Mouse (Mus musculus): ENCODE measurements around the gene Ccl6. TPM values are rescaled to one million over a fixed set of nuclear protein-coding genes. Genes with fewer than 3 reads are reported as not detected.

The Ccl6 gene
- polyA plus RNA-seq, 1 experiment from 2014 or later: 2.7 TPM

DNA sequence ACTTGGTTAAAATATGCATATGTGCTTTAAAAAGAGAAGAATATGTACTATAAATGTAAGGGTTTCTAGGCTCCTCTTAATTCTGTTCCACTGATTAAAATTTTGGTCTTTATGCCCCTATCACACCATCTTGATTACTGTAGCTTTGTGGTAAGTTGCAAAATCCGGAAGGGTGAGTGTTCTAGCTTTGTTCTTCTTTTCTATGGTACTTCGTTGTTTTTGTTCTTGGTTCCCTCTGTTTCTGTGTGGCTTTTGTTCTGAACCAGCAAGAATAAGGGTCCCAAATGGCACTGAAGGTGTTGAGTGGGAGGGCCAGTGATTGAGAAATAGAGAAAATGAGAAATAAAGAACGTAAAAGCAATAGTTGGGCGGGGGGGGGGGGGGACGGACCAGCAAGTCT lies 25.4 kb upstream of the Ccl6 start:
- no peak for DNase-seq (ENCODE audit: low spot score)
- H3K36me3 ChIP-seq (replicated peaks): no peaks in the 10 kb centered on the region
- 70% methylated on average over 5 of the region's 5 CpGs for WGBS
- H3K9me3 ChIP-seq: no peaks in the 10 kb centered on the region
- no peak overlapping the region for H3K27ac ChIP-seq (replicated peaks)
- H3K4me1 ChIP-seq: no peaks in the 10 kb centered on the region
- no peaks in the 10 kb centered on the region for H3K27me3 ChIP-seq (replicated peaks; ENCODE audit: low read depth, poor library complexity, severe bottlenecking)
- no peak overlapping the region for H3K4me3 ChIP-seq

DNA sequence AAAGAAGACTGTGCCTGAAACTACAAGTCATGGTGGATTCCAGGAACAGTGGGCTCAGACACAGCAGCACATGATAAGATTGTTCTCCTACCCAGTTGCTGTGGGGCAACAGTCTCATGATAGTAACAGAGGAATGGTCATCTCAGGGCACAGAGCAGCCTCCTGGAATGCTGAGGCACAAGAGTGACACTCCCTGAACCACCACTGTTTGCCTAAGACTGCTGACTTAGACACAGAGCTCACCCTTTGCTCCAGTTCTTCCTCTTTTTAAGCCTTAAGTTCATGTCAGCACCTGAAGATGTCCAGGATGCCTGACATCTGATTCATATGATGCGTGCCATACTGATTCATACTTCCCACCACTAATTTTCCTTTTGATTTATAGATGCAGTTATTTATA lies 23.7 kb upstream of the Ccl6 start:
- H3K27ac ChIP-seq (replicated peaks): no peak overlapping the region
- no peaks in the 10 kb centered on the region for H3K9me3 ChIP-seq
- DNase-seq (ENCODE audit: low spot score): no peak
- H3K36me3 ChIP-seq (replicated peaks): no peaks in the 10 kb centered on the region
- WGBS: 90% methylated on average over 1 of the region's 1 CpGs
- no peaks in the 10 kb centered on the region for H3K4me1 ChIP-seq
- no peaks in the 10 kb centered on the region for H3K27me3 ChIP-seq (replicated peaks; ENCODE audit: low read depth, poor library complexity, severe bottlenecking)
- H3K4me3 ChIP-seq: no peak overlapping the region

DNA sequence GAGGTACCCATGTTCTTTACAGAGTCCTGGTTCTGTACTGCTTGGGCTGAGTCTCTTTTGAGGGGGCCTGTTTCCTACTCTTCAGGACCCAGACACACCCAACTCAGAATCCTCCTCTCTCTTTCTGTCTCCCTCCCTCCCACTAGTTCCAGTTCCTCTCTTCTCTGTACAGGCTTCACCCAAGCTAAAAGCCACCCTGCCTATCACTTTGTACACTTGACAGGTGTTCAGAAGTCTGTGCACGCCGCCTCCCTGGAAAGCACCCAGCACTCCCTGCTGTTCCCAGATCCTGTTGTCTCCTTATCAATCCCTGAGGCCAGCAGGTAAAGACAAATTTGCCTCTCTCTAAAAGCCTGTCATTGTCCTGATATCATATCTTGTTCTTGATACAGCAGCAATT lies 18.0 kb upstream of the Ccl6 start:
- WGBS: 75% methylated on average over 2 of the region's 2 CpGs
- Histone ChIP-seq H3K9me3 (no peaks in the 10 kb centered on the region), H3K4me1 (no peaks in the 10 kb centered on the region), H3K36me3 (replicated peaks) (no peaks in the 10 kb centered on the region), H3K4me3 (no peak overlapping the region), H3K27me3 (replicated peaks; ENCODE audit: low read depth, poor library complexity, severe bottlenecking) (no peaks in the 10 kb centered on the region), H3K27ac (replicated peaks) (no peak overlapping the region)
- DNase-seq (ENCODE audit: low spot score): no peak

DNA sequence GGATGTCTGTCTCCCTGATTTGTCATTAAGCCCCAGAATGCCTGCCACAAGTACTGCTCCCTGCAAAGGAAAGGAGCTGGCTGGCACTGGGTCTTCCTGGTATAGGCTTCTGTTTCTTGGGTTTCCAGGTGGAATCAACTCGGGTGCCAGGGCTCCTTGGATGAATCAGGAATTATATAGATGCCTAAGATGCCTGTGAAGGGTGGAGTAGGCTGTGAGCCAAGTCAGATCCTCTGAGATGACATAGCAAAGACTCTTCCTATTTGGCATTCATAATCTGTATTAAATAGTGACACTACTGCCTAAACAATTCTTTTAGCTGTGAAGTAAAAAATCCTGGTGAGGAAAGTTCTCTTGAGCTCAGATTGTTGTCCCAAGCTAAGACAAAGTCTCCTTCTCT lies 13.5 kb upstream of the Ccl6 start:
- Histone ChIP-seq H3K9me3 (no peaks in the 10 kb centered on the region), H3K36me3 (replicated peaks) (no peaks in the 10 kb centered on the region), H3K27ac (replicated peaks) (no peak overlapping the region), H3K4me3 (no peak overlapping the region), H3K4me1 (no peaks in the 10 kb centered on the region), H3K27me3 (replicated peaks; ENCODE audit: low read depth, poor library complexity, severe bottlenecking) (no peaks in the 10 kb centered on the region)
- DNase-seq (ENCODE audit: low spot score): no peak
- WGBS: 60% methylated on average over 1 of the region's 1 CpGs

DNA sequence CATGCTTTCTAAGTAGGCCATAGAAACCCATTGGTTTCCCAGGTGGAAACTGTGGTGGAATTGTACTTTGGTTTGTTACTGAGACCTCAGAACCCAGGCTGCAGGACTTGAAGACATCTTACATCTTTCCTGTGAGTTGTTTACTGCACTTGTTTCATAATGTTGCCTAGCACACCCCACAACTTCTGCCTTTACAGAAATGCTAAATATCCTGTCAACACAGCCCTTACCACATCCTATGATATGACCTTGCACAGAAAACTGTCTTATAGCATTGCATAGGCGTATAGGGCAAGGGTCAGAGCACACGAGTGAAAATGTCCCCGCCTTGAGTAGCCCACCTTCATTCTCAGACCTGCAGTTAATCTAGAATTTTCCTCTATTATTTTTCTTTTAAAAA lies 12.6 kb upstream of the Ccl6 start:
- Histone ChIP-seq H3K27me3 (replicated peaks; ENCODE audit: low read depth, poor library complexity, severe bottlenecking) (no peaks in the 10 kb centered on the region), H3K27ac (replicated peaks) (no peak overlapping the region), H3K4me1 (no peaks in the 10 kb centered on the region), H3K4me3 (no peak overlapping the region), H3K36me3 (replicated peaks) (no peaks in the 10 kb centered on the region), H3K9me3 (no peaks in the 10 kb centered on the region)
- WGBS: 89% methylated on average over 3 of the region's 3 CpGs
- no peak for DNase-seq (ENCODE audit: low spot score)

DNA sequence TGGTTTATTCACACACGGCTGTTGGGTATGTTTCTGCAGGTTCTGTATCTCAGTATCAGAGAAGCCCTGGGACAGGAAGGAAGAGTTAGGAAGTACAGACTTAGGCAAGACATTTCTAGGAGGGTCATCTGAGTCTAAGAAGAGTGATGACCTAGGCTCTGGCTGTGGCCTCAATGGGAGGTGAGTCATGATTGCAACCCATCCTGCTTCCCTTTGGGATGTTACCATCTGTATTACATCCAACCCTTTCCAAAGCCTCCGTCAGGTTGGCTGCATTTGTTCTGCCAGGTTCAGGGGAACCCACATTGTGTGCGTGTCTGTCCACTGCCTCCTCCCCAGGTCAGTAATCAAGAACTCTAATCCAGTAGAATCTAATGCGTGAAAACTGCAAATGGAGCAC lies 11.8 kb upstream of the Ccl6 start:
- no peaks in the 10 kb centered on the region for H3K9me3 ChIP-seq
- H3K27ac ChIP-seq (replicated peaks): no peak overlapping the region
- H3K4me1 ChIP-seq: no peaks in the 10 kb centered on the region
- DNase-seq (ENCODE audit: low spot score): no peak
- no peaks in the 10 kb centered on the region for H3K27me3 ChIP-seq (replicated peaks; ENCODE audit: low read depth, poor library complexity, severe bottlenecking)
- no peak overlapping the region for H3K4me3 ChIP-seq
- H3K36me3 ChIP-seq (replicated peaks): no peaks in the 10 kb centered on the region
- 86% methylated on average over 4 of the region's 4 CpGs for WGBS

DNA sequence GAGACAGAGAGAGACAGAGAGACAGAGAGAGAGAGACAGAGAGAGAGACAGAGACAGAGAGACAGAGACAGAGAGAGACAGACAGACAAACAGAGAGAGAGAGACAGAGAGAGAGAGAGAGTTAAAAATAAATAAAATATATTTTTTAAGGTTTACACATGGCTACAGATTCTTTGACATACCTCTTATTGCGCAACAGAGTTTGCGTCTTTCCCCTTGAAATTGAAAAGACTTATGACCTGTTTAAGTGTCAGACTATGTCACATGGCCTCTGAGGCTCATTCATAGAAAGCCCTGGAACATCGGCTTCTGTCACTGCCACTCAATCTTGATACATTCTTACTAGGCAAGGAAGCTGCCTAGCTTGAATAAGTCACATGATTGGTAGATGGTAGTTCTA lies 10.5 kb upstream of the Ccl6 start:
- Histone ChIP-seq H3K27ac (replicated peaks) (no peak overlapping the region), H3K27me3 (replicated peaks; ENCODE audit: low read depth, poor library complexity, severe bottlenecking) (no peaks in the 10 kb centered on the region), H3K4me1 (no peaks in the 10 kb centered on the region), H3K36me3 (replicated peaks) (no peaks in the 10 kb centered on the region), H3K9me3 (no peaks in the 10 kb centered on the region), H3K4me3 (no peak overlapping the region)
- no peak for DNase-seq (ENCODE audit: low spot score)
- 94% methylated on average over 3 of the region's 3 CpGs for WGBS

DNA sequence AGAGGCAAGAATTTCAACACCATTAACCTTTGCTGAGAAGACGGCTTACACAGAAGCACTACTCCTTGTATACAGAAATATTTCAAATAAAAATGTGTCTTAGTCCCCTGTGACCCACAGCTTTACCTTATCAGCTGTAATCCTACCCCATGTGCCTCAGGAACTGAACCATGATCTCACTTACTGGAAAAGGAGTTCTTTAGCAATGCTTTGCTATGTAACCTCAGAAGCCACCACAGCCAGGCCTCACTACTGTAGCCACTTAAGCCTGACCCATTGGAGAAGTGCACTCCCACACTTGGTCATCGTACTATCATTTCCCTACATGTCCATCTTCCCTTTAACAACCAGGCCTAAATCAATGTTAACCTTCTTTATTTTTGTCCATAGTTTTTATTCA lies 7.7 kb upstream of the Ccl6 start:
- Histone ChIP-seq H3K27me3 (replicated peaks; ENCODE audit: low read depth, poor library complexity, severe bottlenecking) (no peaks in the 10 kb centered on the region), H3K4me3 (no peak overlapping the region), H3K9me3 (no peaks in the 10 kb centered on the region), H3K36me3 (replicated peaks) (no peaks in the 10 kb centered on the region), H3K4me1 (no peaks in the 10 kb centered on the region), H3K27ac (replicated peaks) (no peak overlapping the region)
- DNase-seq (ENCODE audit: low spot score): no peak
- WGBS: 87% methylated on average over 2 of the region's 2 CpGs

DNA sequence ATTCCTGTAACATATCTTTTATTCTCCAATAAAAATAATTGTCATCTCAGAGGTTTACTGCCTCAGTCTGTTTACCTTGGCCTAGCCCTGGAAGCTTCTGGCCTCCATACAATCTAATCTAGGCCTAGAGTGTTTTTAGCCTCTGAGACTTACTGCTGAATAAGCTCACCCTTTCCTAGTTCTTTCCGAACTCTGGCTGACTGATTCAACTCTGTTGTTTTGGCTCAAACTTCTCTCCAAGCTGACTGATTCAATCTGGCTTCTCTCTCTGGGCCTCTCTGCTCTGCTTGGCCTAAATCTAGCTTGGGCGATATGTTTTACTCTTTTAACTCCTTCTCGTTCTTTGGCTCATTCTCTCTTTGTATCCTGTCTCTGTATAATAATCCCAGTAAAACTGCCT lies 6.1 kb upstream of the Ccl6 start:
- no peak for DNase-seq (ENCODE audit: low spot score)
- no peak overlapping the region for H3K27ac ChIP-seq (replicated peaks)
- no peaks in the 10 kb centered on the region for H3K9me3 ChIP-seq
- H3K4me3 ChIP-seq: no peak overlapping the region
- H3K36me3 ChIP-seq (replicated peaks): no peaks in the 10 kb centered on the region
- H3K4me1 ChIP-seq: no peaks in the 10 kb centered on the region
- 91% methylated on average over 3 of the region's 3 CpGs for WGBS
- H3K27me3 ChIP-seq (replicated peaks; ENCODE audit: low read depth, poor library complexity, severe bottlenecking): no peaks in the 10 kb centered on the region

DNA sequence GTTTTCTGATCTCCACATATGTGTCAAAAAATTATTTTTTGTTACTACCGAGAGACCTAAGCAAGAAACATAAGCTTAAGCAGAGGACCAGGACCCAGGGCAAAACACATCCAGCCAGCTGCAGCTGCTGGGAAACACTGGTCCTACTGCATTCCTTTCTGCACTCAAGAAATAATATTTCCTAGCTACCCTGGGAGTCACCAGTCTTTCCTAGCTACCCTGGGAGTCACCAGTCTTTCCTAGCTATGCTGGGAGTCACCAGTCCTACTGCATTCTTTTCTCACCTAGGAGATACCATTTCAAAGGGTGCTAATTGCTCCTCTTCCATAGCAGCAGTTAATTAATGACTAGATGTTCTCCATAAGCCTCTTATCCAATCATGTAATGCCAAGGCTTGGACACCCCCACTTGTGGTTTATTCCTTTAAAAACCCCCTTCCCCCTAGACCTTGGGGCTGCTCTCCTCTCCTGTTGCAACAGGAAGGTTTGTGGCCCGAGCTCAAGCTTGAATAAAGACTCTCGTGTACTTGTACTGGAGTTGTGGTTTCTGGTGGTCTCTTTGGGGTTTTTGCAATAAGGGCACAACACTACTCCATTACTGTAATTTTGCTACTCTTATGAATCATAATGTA lies 5.4 kb upstream of the Ccl6 start:
- no peaks in the 10 kb centered on the region for H3K9me3 ChIP-seq
- whole genome bisulfite sequencing: 76% methylated on average over 3 of the region's 3 CpGs
- no peak overlapping the region for H3K27ac ChIP-seq (replicated peaks)

DNA sequence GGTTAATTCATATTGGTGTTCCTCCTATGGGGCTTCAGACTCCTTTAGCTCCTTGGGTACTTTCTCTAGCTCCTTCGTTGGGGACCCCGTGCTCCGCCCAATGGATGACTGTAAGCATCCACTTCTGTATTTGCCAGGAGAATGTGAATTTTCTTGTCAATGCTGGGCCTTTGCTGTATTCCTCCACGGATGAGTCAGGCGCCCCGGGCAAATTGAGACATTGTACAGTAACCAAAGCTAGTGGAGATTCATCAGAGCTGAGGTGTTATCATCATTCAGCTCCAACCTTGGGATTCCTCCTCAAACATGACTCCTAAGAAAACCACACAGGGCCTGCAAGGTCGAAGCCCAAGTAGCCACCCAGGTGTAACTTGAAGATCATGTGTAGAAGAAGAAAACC lies 4.9 kb upstream of the Ccl6 start:
- no peak overlapping the region for H3K27ac ChIP-seq (replicated peaks)
- no peaks in the 10 kb centered on the region for H3K36me3 ChIP-seq (replicated peaks)
- DNase-seq (ENCODE audit: low spot score): no peak
- WGBS: 92% methylated on average over 7 of the region's 7 CpGs
- H3K4me3 ChIP-seq: no peak overlapping the region
- H3K27me3 ChIP-seq (replicated peaks; ENCODE audit: low read depth, poor library complexity, severe bottlenecking): no peaks in the 10 kb centered on the region
- H3K9me3 ChIP-seq: no peaks in the 10 kb centered on the region
- H3K4me1 ChIP-seq: peaks cover 3% of the 10 kb centered on the region

More for the DNA sequence above, 5.4 kb upstream of the Ccl6 start:
- H3K36me3 ChIP-seq (replicated peaks): no peaks in the 10 kb centered on the region
- H3K27me3 ChIP-seq (replicated peaks; ENCODE audit: low read depth, poor library complexity, severe bottlenecking): no peaks in the 10 kb centered on the region
- H3K4me3 ChIP-seq: no peak overlapping the region
- no peak for DNase-seq (ENCODE audit: low spot score)
- no peaks in the 10 kb centered on the region for H3K4me1 ChIP-seq

DNA sequence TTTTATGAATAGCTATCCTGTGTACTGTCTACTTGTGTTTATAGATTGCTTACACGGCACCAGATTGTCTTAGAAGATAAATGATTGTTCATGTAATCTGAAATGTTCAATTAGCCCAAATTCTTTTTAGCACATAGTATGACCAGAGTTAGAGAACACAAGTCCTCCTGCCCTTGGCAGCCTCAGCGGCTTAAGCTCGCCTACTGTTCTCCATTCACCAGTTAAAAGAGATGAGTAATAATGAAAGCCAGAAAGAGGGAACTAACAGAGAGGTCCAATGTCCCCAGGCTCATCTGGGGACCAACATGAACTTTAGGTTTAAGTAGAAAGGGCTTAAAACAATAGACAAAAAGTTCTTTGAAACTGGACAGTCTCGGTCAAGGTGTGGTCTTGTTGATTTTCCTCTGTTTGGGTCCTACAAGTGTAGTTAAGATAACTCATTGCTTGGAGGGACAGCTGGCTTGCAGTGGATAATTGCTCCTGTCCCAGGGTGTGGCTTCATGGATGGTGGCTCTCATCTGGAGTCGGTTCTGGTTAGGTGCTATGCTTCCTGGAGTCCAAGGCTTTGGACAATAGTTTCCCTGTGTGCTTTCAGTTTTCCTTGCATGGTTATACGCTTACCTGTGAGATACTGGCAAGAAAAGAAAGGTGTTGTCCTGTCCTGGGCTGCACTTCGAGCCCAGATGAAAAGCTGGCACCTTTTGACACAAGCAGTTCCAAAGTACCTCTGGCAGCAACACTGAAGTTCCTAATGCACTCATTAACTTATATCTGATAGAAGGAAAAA lies 3.0 kb upstream of the Ccl6 start:
- 79% methylated on average over 7 of the region's 7 CpGs for WGBS

DNA sequence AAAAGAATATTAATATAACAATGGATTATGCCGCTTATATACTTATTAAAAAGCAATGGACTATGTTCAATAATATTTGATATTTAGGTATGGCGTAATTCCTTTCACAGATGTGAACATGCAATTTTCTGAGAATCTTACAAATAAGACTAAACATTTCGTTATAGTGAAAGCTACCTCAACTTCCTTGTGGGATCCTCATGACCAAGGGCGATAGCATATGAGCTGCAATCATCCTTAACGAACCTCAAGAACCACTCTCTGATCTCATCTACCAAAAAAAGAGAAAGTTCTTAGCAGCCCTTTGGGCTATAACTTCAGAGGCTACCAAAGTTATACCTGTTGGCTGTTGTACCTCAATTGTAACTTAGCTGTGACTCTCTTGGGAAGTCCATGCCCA lies 566 bp upstream of the Ccl6 start:
- H3K27ac ChIP-seq (replicated peaks): no peak overlapping the region
- no peaks in the 10 kb centered on the region for H3K9me3 ChIP-seq
- WGBS: 92% methylated on average over 5 of the region's 5 CpGs
- no peaks in the 10 kb centered on the region for H3K27me3 ChIP-seq (replicated peaks; ENCODE audit: low read depth, poor library complexity, severe bottlenecking)
- H3K36me3 ChIP-seq (replicated peaks): no peaks in the 10 kb centered on the region
- no peak for DNase-seq (ENCODE audit: low spot score)
- no peak overlapping the region for H3K4me3 ChIP-seq
- H3K4me1 ChIP-seq: peaks cover 8% of the 10 kb centered on the region

More for the DNA sequence above, 3.0 kb upstream of the Ccl6 start:
- no peaks in the 10 kb centered on the region for H3K27me3 ChIP-seq (replicated peaks; ENCODE audit: low read depth, poor library complexity, severe bottlenecking)
- no peak overlapping the region for H3K27ac ChIP-seq (replicated peaks)
- H3K9me3 ChIP-seq: no peaks in the 10 kb centered on the region
- H3K4me1 ChIP-seq: peaks cover 8% of the 10 kb centered on the region
- H3K36me3 ChIP-seq (replicated peaks): no peaks in the 10 kb centered on the region
- H3K4me3 ChIP-seq: no peak overlapping the region
- DNase-seq (ENCODE audit: low spot score): no peak

All from embryonic facial prominence, embryonic 10.5 days (tissue).